Mouse (Mus musculus) G1E-ER4 (cell line): ENCODE results near the gene Slc16a11. TPM values are rescaled to one million over a fixed set of nuclear protein-coding genes. Genes with fewer than 3 reads are reported as not detected.

ENCODE experiments used
- GATA1 ChIP-seq: IDR thresholded peaks from one replicate; pipeline ENCODE4 v1.8.0; 2012; ENCODE audit warnings: low read length, inconsistent platforms
- polyA plus RNA-seq: library from polyadenylated mRNA; stranded (reverse); fragments of >175 nt; gene quantifications from 2 replicates; pipeline ENCODE4 v1.2.3, GENCODE M21; 2012

The Slc16a11 gene
- polyA plus RNA-seq, 1 experiment, result not detected

- TF ChIP-seq GATA1, result no peak
Observed at GRCm38 (mm10) chr11:70254931-70255531, 42.5 kb downstream of the Slc16a11 start, which contains the start of gene Alox12. Alox12 (minus strand) TSS chr11:70255353.

GRCm38 (mm10) chr11:70259035-70259434, 46.5 kb downstream of the Slc16a11 start:
- TF ChIP-seq GATA1, result no peak

- TF ChIP-seq GATA1, result no peak
Observed at GRCm38 (mm10) chr11:70265252-70265651, 52.7 kb downstream of the Slc16a11 start.

GRCm38 (mm10) chr11:70265819-70266218, 53.3 kb downstream of the Slc16a11 start:
- no peak for TF ChIP-seq GATA1

Other genes with a start within 250 kb of the Slc16a11 start
- gene Cldn7, start 248.0 kb upstream of the Slc16a11 start, polyA plus RNA-seq, result not detected in 2 replicates
- gene Ctdnep1, start 231.6 kb upstream of the Slc16a11 start, polyA plus RNA-seq, result 224 and 279 TPM in 2 replicates
- 7.7 and 13.2 TPM in 2 replicates for gene Elp5, start 230.2 kb upstream of the Slc16a11 start, polyA plus RNA-seq
- gene Gabarap, start 221.6 kb upstream of the Slc16a11 start, polyA plus RNA-seq, result 164 and 205 TPM in 2 replicates
- gene Phf23, start 217.0 kb upstream of the Slc16a11 start, polyA plus RNA-seq, result 92.5 and 117 TPM in 2 replicates
- gene Dvl2, start 212.2 kb upstream of the Slc16a11 start, polyA plus RNA-seq, result 59.6 and 66.9 TPM in 2 replicates
- 19.7 and 28.8 TPM in 2 replicates for gene Acadvl, start 197.3 kb upstream of the Slc16a11 start, polyA plus RNA-seq
- 7.4 and 7.6 TPM in 2 replicates for gene Dlg4, start 195.8 kb upstream of the Slc16a11 start, polyA plus RNA-seq
- not detected in 2 replicates for gene Asgr1, start 158.7 kb upstream of the Slc16a11 start, polyA plus RNA-seq
- not detected in 2 replicates for gene Asgr2, start 120.1 kb upstream of the Slc16a11 start, polyA plus RNA-seq
- gene Mgl2, start 82.4 kb upstream of the Slc16a11 start, polyA plus RNA-seq, result not detected in 2 replicates
- 1.5 and 4.3 TPM in 2 replicates for gene Clec10a, start 56.6 kb upstream of the Slc16a11 start, polyA plus RNA-seq
- 9.2 and 12.0 TPM in 2 replicates for gene Slc16a13, start 8.3 kb downstream of the Slc16a11 start, polyA plus RNA-seq
- not detected in 2 replicates for gene Bcl6b, start 17.0 kb downstream of the Slc16a11 start, polyA plus RNA-seq
- gene 0610010K14Rik, start 25.2 kb downstream of the Slc16a11 start, polyA plus RNA-seq, result 88.8 and 123 TPM in 2 replicates
- 3.5 and 4.8 TPM in 2 replicates for gene Gm21988, start 27.1 kb downstream of the Slc16a11 start, polyA plus RNA-seq
- gene Rnasek, start 27.1 kb downstream of the Slc16a11 start, polyA plus RNA-seq, result 142 and 145 TPM in 2 replicates
- gene Alox12, start 42.6 kb downstream of the Slc16a11 start, polyA plus RNA-seq, result not detected in 2 replicates
- gene Alox12e, start 109.9 kb downstream of the Slc16a11 start, polyA plus RNA-seq, result not detected in 2 replicates
- not detected in 2 replicates for gene Alox15, start 139.3 kb downstream of the Slc16a11 start, polyA plus RNA-seq
- gene Pelp1, start 197.3 kb downstream of the Slc16a11 start, polyA plus RNA-seq, result 97.1 and 115 TPM in 2 replicates
- gene Arrb2, start 219.9 kb downstream of the Slc16a11 start, polyA plus RNA-seq, result 202 and 316 TPM in 2 replicates
- 13.3 and 29.5 TPM in 2 replicates for gene Med11, start 239.2 kb downstream of the Slc16a11 start, polyA plus RNA-seq
- gene Zmynd15, start 246.7 kb downstream of the Slc16a11 start, polyA plus RNA-seq, result not detected in 2 replicates
- not detected in 2 replicates for gene Cxcl16, start 247.2 kb downstream of the Slc16a11 start, polyA plus RNA-seq